Mouse (Mus musculus) C2C12 (cell line): ENCODE data around the gene Prrc2a.

ENCODE experiments used
- CEBPB ChIP-seq: IDR thresholded peaks from one replicate; pipeline ENCODE4 v1.6.1; 2011; ENCODE audit warnings: low read depth, mild to moderate bottlenecking, control low read depth, moderate library complexity
- CTCF ChIP-seq: IDR thresholded peaks from one replicate; pipeline ENCODE4 v1.5.1; 2011; ENCODE audit not compliant: control insufficient read depth, insufficient read depth, insufficient read length
- MAX ChIP-seq: IDR thresholded peaks from one replicate; pipeline ENCODE4 v1.6.1; 2011; ENCODE audit warnings: mild to moderate bottlenecking, control low read depth
- MYOD1 ChIP-seq: IDR thresholded peaks from one replicate; pipeline ENCODE4 v1.6.1; 2011; ENCODE audit warnings: low read depth; ENCODE audit not compliant: control insufficient read depth, insufficient read length
- MYOG ChIP-seq: IDR thresholded peaks from one replicate; pipeline ENCODE4 v1.6.1; 2011; ENCODE audit not compliant: control insufficient read depth, insufficient read length; ENCODE audit errors: extremely low read depth
- USF1 ChIP-seq: IDR thresholded peaks from one replicate; pipeline ENCODE4 v1.6.1; 2011; ENCODE audit warnings: low read depth, mild to moderate bottlenecking, control low read depth, moderate library complexity

DNA sequence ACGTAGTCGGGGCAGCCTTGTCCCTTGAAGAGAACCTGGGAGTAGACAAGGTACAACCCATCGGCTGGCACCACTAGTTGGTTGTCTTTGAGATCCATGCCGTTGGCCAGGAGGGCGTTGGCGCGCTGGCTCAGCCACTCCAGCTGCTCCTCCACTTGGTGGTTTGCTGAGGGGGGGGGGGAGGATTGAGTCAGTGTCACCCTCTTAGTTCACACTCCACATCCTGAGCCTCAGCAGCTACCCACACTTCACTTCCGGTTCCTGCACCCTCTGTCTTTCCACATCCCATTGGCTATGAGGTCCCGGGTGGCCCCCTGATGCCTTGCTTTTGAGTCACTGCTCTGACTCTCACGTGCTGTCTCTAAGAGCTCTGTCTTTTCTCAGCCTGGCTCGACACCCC lies 35.7 kb upstream of the Prrc2a start:
- TF ChIP-seq CTCF (no peak), MAX (peak; percentile 35), USF1 (no peak), MYOD1 (peak; percentile 17), CEBPB (no peak), MYOG (no peak)
